Comparison of ENCODE assay signal across 8 mouse cellular contexts in the genomic region with DNA sequence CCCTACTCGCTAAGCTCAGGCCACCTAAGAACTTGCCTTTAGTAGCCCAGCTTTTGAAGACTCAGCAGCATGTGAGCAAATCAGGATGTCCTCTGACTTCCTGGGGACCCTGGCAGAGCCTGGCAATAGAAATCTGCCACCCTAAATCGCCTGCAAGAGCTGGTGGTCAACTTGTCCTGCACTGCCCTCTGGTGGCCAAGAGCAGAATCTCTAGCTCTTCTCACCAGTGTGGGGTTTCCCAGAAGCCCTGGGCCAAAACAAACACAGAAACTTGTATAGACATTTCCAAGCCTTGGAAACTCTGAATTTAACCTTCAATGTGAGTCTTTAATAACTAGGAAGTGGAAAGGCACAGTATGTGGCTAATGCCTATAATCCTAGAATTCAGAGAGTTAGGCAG. TPM values are rescaled to one million over a fixed set of nuclear protein-coding genes. Genes with fewer than 3 reads are reported as not detected.
A peak's percentile ranks its signal among the peaks of the same experiment; 100 is the strongest.
DNase-seq lines count a peak whose midpoint lies in the region; ATAC-seq lines count a peak whose summit lies in the region.

No protein-coding gene starts in this region.

- 44% methylated on average over 2 of the region's 2 CpGs for WGBS in embryonic facial prominence, embryonic 14.5 days
- WGBS in liver, embryonic 13.5 days (ENCODE audit: insufficient replicate concordance), result 27% methylated on average over 2 of the region's 2 CpGs

- H3K27ac ChIP-seq in embryonic facial prominence, embryonic 14.5 days (replicated peaks; ENCODE audit: low read depth, low read length), result no peak overlapping the region
- no peak overlapping the region for H3K27ac ChIP-seq in liver, embryonic 13.5 days

- no peaks in the 10 kb centered on the region for H3K4me1 ChIP-seq in embryonic facial prominence, embryonic 14.5 days (ENCODE audit: control insufficient read depth, insufficient read depth, low read length)
- H3K4me1 ChIP-seq in liver, embryonic 13.5 days (replicated peaks), result no peaks in the 10 kb centered on the region

- no peaks in the 10 kb centered on the region for H3K36me3 ChIP-seq in embryonic facial prominence, embryonic 14.5 days (ENCODE audit: control insufficient read depth, insufficient read depth, low read length)
- no peaks in the 10 kb centered on the region for H3K36me3 ChIP-seq in liver, embryonic 13.5 days

- ATAC-seq in embryonic facial prominence, embryonic 14.5 days (ENCODE audit: low read depth), result peak; percentile 82
- no peak for ATAC-seq in liver, embryonic 13.5 days (ENCODE audit: low read depth)

- H3K4me3 ChIP-seq in embryonic facial prominence, embryonic 14.5 days (ENCODE audit: low read depth, low read length), result no peak overlapping the region
- H3K4me3 ChIP-seq in liver, embryonic 13.5 days (replicated peaks), result no peak overlapping the region

- H3K9me3 ChIP-seq in embryonic facial prominence, embryonic 14.5 days (ENCODE audit: control insufficient read depth, low read length), result no peaks in the 10 kb centered on the region
- no peaks in the 10 kb centered on the region for H3K9me3 ChIP-seq in liver, embryonic 13.5 days (replicated peaks)

- no peak overlapping the region for H3K4me2 ChIP-seq in embryonic facial prominence, embryonic 14.5 days (ENCODE audit: low read depth, low read length)
- H3K4me2 ChIP-seq in liver, embryonic 13.5 days, result no peak overlapping the region

- H3K27me3 ChIP-seq in embryonic facial prominence, embryonic 14.5 days (replicated peaks; ENCODE audit: control insufficient read depth, insufficient read depth, low read length), result no peaks in the 10 kb centered on the region
- H3K27me3 ChIP-seq in liver, embryonic 13.5 days, result no peaks in the 10 kb centered on the region

- DNase-seq in CD4-positive, CD25-positive, alpha-beta regulatory T cell, adult 2 months (ENCODE audit: low read depth, low spot score), result peak; percentile 88
- DNase-seq in adrenal gland, postnatal 36 days, result peak; percentile 88 to 89
- DNase-seq in embryonic facial prominence, embryonic 14.5 days (ENCODE audit: low spot score), result peak; percentile 93
- DNase-seq in heart, adult 8-10 months (ENCODE audit: low spot score), result peak; percentile 87
- peak; percentile 94 for DNase-seq in kidney, postnatal 10 days
- DNase-seq in liver, embryonic 13.5 days, result peak; percentile 18
- DNase-seq in ovary, adult 18-20 months (ENCODE audit: low spot score), result peak; percentile 65
- DNase-seq in thymus, adult 18-20 months, result peak; percentile 47 to 51

- no peak overlapping the region for H3K9ac ChIP-seq in embryonic facial prominence, embryonic 14.5 days (ENCODE audit: low read depth, low read length)
- H3K9ac ChIP-seq in liver, embryonic 13.5 days, result no peak overlapping the region

RNA-seq across cellular contexts. Expression of gene Parva, which starts 58.3 kb away (rescaled TPM):
- 100 to 1,000 TPM in 1 of 2 experiments, 10 to 100 TPM in 1; 98.6 to 107 TPM for total RNA-seq in adrenal gland, postnatal 36 days (2021)
- polyA plus RNA-seq in embryonic facial prominence, embryonic 14.5 days (2014; fragmentation: Nextera tagmentation; extraction: Ambion mirVana), result 93.4 and 95.4 TPM in 2 replicates
- 10 to 100 TPM; 42.6 to 46.1 (median 44.5) TPM for total RNA-seq in heart, adult 8-10 months (2022)
- 8.1 and 9.8 TPM in 2 replicates for polyA plus RNA-seq in liver, embryonic 13.5 days (2015; fragmentation: Nextera tagmentation; extraction: Ambion mirVana)

Comparison
In these comparisons a context has a peak if more than half of its experiments do, and no peak if none do; other contexts are left out.
1. DNase-seq: peak in every context shown above with its lines; median percentile 94 in kidney, postnatal 10 days; 93 in embryonic facial prominence, embryonic 14.5 days; 88 in adrenal gland, postnatal 36 days; 88 in CD4-positive, CD25-positive, alpha-beta regulatory T cell, adult 2 months; 87 in heart, adult 8-10 months; 65 in ovary, adult 18-20 months; 49 in thymus, adult 18-20 months; 18 in liver, embryonic 13.5 days.